Mouse (Mus musculus): ENCODE results near the gene Hnrnph1.
A peak's percentile ranks its signal among the peaks of the same experiment; 100 is the strongest.
"Not testable (repeated sequence)": the region's sequence is repeated elsewhere in the genome, so short reads cannot be mapped to it uniquely, and the experiment has no call there.

Gene Hnrnph1

GRCm38 (mm10) chr11:50376911-50377891 lies at the start of gene Hnrnph1:
Gene Hnrnph1 (plus strand): TSS chr11:50376990.
- DNase-seq, result peak; percentile 98 to 99

GRCm38 (mm10) chr11:50328075-50328625 lies 48.6 kb upstream of the Hnrnph1 start:
- no peak for DNase-seq

GRCm38 (mm10) chr11:50329378-50329777 lies 47.4 kb upstream of the Hnrnph1 start:
- no peak for DNase-seq

- no peak for DNase-seq
These were observed 43.6 kb upstream of the Hnrnph1 start for GRCm38 (mm10) chr11:50333181-50333580.

GRCm38 (mm10) chr11:50336126-50336525 lies 40.7 kb upstream of the Hnrnph1 start:
- DNase-seq, result no peak

GRCm38 (mm10) chr11:50336891-50337290 lies 39.9 kb upstream of the Hnrnph1 start:
- no peak for DNase-seq

- no peak for DNase-seq
These were observed 31.3 kb upstream of the Hnrnph1 start for GRCm38 (mm10) chr11:50345486-50345885.

GRCm38 (mm10) chr11:50346256-50347032 lies 30.3 kb upstream of the Hnrnph1 start:
- no peak for DNase-seq

GRCm38 (mm10) chr11:50352177-50352576 lies 24.6 kb upstream of the Hnrnph1 start:
- DNase-seq, result no peak

- DNase-seq, result no peak
These were observed 22.6 kb upstream of the Hnrnph1 start, which contains the start of gene Cby3 for GRCm38 (mm10) chr11:50354162-50354561. Gene Cby3 (plus strand): TSS chr11:50354462.

GRCm38 (mm10) chr11:50354851-50355250 lies 21.9 kb upstream of the Hnrnph1 start:
- DNase-seq, result no peak

- DNase-seq, result no peak
These were observed 21.4 kb upstream of the Hnrnph1 start for GRCm38 (mm10) chr11:50355395-50355794.

GRCm38 (mm10) chr11:50358950-50359861 lies 17.6 kb upstream of the Hnrnph1 start:
- DNase-seq, result peak; percentile 69 to 76

- not testable (repeated sequence) for DNase-seq
These were observed 15.5 kb upstream of the Hnrnph1 start for GRCm38 (mm10) chr11:50361282-50361681.

- peak in 1 of 2 experiments; percentile 82 for DNase-seq
These were observed 12.2 kb upstream of the Hnrnph1 start for GRCm38 (mm10) chr11:50364548-50364947.

- DNase-seq, result no peak
These were observed 11.5 kb upstream of the Hnrnph1 start for GRCm38 (mm10) chr11:50365322-50365721.

- DNase-seq, result no peak
These were observed 9.3 kb upstream of the Hnrnph1 start for GRCm38 (mm10) chr11:50367531-50367930.

GRCm38 (mm10) chr11:50369360-50369911 lies 7.4 kb upstream of the Hnrnph1 start:
- DNase-seq, result no peak

- no peak for DNase-seq
These were observed 5.8 kb upstream of the Hnrnph1 start for GRCm38 (mm10) chr11:50370969-50371368.

GRCm38 (mm10) chr11:50371399-50371841 lies 5.4 kb upstream of the Hnrnph1 start:
- DNase-seq, result peak; percentile 69 to 76

- DNase-seq, result no peak
These were observed 4.9 kb upstream of the Hnrnph1 start for GRCm38 (mm10) chr11:50371911-50372310.

- DNase-seq, result no peak
These were observed 3.7 kb upstream of the Hnrnph1 start for GRCm38 (mm10) chr11:50373086-50373485.

Measured in lung, postnatal 4 days (tissue).